Mouse (Mus musculus): Measurements from ENCODE around the gene Grin2a.

The Grin2a gene

DNA sequence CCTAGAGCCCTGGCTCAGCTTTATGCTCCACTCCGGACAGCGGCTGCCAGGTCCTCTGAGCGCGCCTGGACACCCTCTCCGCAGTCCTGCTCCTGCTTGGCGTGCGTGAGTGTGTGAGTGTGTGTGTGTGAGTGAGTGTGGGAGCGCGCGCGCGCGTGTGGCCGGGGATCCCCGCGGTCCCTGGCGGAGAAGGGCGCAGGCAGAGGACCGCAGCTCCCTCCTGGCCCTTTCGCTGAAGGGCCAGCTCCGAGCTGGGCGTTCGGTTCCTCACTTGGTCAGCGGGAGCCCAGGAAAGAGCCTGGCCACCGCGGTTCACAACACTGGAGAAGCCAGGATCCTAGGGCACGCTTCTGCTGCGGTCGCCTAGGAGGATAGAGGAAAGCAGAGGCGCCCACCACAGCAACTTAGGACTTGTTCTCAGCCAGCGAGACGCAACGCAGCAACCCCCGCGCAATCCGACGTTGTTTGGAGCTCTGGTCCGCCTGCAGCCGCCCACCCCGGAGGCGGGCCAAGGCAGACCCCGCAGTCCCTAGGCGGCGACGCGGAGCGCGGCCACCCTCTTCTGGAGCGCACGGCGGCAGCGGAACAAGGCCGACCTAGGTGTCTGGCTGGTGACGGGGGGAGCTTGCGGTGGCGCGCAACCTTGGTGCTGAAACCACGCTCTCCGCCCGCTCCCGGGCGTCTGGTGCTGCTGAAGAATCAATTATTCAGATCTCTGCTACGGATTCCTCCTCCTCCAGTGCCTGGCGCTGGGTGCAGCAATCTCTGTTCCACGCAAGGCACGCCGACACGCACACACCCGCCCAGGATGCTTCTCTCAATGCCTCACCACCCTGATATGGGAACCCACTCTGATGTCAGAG lies at the start of gene Grin2a:
Grin2a (minus strand) TSS at position 610 of the 863 bp plus-strand sequence.
- DNase-seq (ENCODE audit: low spot score in 2 of 2), result peak; percentile 85 to 88

DNA sequence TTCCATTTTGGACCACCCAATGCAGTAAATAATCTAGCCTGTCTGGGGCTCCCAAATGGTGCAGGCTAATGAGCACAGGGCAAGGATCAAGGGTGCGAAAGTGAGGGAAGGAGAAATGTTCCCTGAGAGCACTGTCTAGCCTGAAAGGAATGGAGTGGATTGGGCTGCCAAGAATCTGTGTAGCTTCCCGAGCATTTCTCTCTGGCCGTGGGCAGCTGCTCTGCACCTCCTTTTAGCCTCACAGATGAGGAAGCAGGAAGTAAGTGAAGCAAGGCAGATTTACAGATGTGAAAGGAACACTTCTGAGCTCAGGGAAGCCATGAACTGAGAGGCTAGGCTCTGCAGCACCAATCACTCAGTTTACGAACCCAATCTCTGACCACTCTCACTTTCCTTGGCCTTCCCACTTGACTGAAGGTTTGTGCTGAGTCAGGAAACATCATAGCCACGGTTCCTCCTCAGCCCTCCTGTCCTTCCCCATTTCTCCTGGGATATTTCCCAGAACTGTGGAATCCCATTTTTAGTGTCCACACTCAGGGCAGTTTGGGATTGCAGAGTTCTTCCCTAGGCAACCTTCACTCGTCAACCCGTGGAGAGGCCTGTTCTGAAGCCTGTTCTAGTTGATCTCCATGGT lies 40.3 kb upstream of the Grin2a start:
- DNase-seq (ENCODE audit: low spot score in 2 of 2), result no peak

DNA sequence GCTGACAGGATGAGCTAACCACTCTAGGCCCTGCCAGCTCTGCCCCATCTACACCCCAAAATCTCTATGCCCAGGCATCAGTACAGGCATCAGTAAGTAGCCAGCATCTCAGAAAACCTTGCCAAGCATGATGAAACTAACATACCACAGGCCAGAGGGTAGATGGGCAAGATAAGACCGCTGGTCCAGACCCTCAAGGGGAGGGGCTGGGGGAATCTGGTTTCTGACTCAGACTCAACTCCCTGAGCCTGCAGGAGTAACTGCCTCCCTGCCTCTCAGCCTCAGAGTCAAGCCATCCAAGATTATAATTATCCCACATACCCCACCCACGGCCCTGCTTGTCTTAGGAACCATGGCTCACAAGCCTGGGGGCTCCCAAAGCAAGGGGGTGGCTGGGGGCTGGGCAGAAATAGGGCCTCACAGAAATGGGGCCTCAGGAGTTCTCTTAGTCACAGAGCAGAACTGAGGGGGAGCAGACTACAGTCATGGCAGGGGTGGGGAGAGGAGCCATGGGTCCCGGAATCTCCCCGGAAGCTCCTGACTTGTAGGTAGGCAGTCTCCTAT lies 38.1 kb upstream of the Grin2a start:
- peak; percentile 39 to 46 for DNase-seq (ENCODE audit: low spot score in 2 of 2)

DNA sequence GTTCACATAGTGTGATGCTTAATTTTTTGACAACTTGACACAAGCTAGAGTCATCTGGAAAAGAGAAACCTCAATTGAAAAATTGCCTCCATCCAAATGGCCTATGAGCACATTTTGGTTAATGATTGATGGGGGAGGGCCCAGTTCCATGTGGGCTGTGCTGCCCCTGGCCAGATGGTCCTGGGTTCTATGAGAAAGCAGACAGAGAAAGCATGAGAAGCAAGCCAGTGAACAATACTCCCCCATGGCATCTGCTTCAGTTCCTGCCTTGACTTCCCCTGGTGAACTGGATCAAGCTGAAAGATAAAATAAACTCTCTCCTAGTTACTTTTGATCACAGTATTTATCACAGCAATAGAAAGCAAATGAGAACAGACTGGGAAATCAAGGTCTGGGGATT lies 36.5 kb upstream of the Grin2a start:
- no peak for DNase-seq (ENCODE audit: low spot score in 2 of 2)

DNA sequence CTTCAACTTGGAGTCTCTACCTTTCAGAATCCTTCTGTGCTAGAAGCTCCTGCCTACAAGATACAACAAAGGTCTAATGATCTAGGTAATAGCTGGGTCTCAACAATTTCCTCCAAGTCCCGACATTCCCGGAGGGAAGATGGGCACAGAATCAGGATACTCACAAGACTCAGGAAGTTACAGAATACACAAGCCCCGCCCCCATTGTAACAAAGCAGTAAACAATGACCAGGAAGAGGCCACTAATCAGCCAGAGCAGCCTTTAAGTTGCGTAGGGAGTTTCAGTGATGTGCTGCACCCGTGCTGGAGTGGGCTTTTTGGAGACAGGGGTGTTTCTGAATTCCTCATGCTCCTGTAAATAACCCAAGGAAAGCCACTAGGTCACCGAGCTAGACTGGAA lies 31.4 kb upstream of the Grin2a start:
- DNase-seq (ENCODE audit: low spot score in 2 of 2), result no peak

DNA sequence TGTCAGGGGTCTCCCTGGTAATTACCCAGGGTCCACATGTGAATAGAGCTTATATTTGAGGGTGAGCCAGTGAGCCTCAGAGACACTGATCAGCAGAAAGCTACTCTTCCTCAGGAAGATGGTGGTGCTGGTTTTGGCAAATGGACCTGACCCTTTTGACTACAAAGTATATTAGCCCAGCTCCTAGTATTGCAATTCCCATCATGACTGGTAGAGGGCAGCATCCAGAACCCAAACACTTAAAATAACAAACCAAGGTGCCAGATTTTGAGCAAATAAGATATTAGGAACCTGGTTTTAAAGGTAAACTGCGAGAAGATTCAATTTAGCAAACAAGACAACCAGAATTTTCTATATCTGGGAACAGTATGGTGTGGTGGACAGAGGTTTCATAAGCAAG lies 14.4 kb upstream of the Grin2a start:
- no peak for DNase-seq (ENCODE audit: low spot score in 2 of 2)

DNA sequence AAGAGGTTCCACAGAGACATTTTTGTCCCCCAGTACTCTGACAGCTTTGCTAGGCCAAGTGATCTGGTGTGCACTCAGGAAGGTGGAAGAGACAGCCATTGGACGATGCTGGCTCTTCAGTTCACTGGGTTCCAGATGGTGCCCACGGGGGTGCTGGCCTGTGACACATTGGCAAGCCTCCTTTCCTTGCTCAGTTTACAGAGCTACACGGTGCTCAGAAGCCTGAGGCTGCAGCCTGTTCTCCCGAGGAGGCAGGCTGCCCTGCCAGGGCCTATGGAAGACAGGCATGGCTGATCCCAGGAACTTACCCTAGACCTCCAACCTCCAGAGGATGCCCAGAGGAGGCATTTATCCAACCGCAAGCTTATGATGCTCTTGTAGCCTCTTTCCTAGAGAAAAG lies 10.2 kb upstream of the Grin2a start:
- no peak for DNase-seq (ENCODE audit: low spot score in 2 of 2)

DNA sequence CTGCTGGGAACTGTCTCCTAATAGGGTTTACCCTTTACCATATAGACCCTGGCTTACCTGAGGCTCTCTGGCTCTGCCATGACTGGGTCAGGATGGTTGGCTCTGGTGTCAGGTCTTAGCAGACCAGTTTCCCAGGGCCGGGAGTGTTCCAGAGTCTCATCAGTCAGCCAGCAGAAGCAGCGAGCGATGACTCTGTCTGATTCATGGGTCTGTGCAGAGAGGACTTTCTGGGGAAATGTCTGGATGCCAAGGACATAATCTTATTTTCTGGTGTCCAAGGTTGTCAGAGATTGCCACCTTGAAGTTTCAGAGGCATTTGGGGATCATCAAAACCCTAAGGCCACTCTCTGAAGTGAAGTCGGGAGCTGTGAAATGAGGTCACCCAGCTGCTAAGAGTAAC lies 8.7 kb upstream of the Grin2a start:
- DNase-seq (ENCODE audit: low spot score in 2 of 2), result no peak

DNA sequence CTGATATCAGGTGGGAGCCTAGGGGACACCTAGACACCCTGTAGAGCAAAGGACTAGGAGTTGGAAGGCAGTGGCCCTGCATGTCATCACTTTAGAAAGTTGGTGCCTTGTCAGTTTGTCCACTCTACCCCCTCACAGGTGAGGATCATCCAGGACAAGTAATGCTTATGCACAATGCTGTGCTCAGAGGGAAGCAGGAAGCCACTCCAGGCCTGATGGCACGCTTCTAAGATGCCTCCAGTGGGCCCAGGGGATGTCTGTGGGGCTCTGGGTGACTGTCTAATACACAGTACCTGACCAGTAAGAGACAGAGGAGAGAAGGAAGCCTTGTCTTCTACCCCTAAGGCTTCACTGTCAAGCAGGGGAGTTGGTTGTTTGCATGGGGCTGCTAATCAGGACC lies 7.6 kb upstream of the Grin2a start:
- DNase-seq (ENCODE audit: low spot score in 2 of 2), result no peak

DNA sequence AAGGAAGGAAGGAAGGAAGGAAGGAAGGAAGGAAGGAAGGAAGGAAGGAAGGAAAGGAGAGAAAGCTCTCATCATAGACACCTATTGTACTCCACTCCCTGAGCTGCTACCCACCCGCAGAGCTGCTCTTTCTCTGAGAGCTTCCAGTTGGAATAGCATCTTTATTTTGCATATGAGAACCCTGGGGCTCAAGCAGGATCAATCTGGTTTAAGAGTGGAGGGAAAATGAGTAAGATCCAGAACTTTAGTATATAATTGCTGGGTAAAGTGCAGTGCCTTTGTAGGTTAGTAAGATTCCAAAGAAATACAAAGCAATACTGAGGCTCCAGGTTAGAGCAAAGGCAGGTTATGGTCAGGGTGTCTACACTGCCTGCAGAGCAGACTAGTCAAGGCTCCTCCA lies 6.2 kb upstream of the Grin2a start:
- DNase-seq (ENCODE audit: low spot score in 2 of 2), result no peak

DNA sequence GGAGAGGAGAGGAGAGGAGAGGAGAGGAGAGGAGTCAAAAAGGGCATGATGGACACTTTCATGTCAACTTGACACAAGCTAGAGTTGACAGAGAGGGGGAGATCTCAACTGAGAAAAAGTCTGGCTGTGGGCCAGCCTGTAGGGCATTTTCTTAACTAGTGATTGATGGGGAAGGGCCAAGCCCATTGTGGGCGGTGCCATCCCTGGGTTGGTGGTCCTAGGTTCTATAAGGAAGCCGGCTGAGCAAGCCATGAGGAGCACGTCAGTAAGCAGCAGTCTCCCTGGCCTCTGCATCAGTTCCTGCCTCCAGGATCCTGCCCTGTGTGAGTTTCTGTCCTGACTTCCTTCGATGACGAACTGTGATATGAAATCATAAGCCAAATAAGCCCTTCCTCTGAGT lies 4.6 kb upstream of the Grin2a start:
- peak in 1 of 2 experiments; percentile 16 for DNase-seq (ENCODE audit: low spot score in 2 of 2)

DNA sequence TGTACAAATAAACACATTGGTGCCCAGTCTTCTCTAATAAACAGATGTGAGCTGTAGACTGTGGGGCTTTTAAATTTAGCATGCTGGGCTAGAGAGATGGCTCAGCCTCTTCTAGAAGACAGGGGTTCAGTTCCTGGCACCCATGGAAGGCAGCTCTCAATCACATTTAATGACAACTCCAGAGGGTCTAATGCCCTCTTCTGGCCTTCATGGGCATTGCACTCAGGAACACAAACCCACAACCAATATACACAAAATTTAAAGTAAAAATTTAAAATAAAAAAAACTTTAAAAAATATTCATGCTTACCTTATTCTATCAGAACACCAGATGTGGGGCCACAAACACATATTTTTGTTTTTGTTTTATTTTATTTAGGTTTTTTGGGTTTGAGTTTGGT lies 2.6 kb upstream of the Grin2a start:
- peak in 1 of 2 experiments; percentile 18 for DNase-seq (ENCODE audit: low spot score in 2 of 2)

DNA sequence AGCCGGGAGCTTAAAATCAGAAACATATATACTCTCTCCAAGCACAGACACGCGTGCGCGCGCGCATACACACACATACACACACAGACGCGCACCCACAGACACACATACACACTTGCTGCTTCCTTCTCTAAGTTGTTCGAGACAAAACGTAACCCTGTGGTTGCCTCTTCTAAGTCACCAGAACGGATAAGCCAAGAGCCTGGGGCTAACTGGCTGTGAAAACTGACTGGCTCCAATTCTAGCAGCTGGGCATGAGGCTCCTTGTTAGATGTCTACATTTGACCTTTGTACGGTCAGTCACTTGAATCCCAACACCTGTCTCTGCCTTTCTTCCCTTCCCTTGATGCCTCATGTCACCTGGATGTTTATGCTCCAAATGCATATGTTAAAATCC lies 452 bp upstream of the Grin2a start:
- no peak for DNase-seq (ENCODE audit: low spot score in 2 of 2)

DNA sequence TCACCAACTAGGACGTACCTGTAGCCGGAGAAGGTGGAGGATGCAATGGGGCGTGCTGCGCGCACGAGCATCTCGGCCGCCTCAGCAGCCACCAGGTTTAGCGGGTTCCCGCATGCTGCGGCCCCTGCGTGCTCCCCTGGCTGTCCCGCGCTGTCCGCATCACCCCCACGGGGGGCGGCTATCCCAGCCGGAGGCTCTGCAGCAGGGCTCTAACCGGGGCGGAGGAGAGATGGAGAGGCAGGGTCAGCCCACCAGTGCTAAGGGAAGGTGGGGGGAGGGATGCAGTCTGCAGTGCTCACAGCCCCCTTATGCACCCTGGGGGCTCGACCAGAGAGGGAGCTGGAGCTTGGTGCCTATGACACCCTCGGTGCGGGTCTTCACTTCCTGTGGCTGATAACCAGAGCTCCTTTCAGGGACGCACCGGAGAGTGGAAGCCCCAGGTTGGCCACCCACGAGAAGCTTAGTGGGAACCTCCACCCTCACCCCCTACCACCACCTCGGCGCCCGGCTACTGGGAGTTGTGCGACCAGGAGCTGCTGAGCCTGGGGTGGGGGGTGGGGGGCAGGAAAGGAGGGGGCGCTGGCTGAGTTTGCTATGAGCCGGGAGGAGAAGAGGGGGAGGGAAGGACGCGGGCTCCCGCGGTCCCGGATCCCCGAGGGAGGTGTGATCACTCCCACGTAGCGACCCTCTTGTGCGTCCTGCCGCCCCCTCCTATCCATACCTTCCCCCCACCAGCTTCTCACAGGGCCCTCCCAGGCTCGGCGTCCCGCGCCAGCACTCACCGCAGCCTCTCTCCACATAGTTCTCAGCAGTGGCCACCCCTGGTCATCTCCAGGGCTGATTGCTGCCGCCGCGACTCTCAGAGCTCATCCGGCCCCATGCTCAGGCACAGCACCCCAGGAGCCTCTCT lies 1.1 kb downstream of the Grin2a start:
- DNase-seq (ENCODE audit: low spot score in 2 of 2), result peak; percentile 69 to 78

DNA sequence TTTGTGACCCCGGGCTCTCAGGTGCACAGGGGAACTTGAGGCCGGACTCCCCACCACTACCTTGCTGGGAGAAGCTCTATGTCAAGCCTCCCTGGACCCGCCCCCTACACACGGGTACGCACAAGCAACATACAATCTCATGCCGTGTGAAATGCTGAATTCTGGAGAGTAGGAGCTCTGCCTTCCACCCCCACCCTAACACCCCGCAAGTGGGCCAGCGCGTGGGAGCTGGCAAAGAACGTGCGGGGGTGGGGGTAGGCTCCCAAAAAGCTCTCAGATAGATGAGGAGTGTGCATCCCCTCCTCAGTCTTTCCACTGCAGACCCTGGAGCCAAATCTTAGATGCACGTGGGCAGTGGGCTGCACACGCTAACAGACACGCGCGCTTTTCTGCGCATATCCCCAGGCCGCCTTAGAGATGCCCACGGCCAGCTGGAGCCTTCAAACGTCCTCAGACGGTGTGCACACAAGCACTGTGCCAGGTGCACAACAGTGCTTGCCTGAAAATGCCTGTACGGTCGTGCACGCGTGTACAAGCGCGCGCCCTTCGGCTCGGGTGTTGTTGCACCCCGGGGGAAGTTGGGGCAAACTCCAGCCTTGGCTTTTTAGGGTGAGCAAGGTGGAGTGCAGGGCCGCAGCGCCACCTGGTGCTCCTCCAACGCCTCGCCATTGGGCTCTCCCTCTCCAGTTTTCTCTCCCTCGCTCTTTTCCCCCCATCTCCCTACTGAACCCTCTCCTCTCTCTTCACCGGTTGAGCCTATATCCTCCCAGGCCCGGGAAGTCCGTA lies 1.9 kb downstream of the Grin2a start:
- DNase-seq (ENCODE audit: low spot score in 2 of 2), result peak; percentile 86 to 88

DNA sequence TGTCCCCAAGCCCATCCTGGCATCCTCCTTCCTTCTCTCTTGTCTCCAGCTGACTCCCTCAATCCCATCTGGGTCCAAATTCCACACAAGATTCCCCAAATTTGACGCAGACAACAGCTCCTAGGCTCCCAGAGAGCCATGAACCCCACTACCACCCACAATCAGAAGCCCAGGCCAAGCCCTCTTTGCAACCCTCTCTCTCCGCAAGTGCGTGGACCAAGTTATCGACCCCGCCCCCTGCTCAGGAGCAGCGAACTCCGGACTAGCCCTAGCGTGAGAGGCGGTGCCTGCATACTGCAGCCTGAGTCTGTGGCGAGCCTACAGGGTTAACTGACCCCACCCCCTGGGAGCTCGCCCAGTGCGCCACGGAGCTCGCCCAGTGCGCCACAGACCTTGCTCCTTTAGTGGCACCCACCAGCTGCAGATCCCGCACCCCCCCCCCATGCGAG lies 2.6 kb downstream of the Grin2a start:
- DNase-seq (ENCODE audit: low spot score in 2 of 2), result peak; percentile 41 to 53

DNA sequence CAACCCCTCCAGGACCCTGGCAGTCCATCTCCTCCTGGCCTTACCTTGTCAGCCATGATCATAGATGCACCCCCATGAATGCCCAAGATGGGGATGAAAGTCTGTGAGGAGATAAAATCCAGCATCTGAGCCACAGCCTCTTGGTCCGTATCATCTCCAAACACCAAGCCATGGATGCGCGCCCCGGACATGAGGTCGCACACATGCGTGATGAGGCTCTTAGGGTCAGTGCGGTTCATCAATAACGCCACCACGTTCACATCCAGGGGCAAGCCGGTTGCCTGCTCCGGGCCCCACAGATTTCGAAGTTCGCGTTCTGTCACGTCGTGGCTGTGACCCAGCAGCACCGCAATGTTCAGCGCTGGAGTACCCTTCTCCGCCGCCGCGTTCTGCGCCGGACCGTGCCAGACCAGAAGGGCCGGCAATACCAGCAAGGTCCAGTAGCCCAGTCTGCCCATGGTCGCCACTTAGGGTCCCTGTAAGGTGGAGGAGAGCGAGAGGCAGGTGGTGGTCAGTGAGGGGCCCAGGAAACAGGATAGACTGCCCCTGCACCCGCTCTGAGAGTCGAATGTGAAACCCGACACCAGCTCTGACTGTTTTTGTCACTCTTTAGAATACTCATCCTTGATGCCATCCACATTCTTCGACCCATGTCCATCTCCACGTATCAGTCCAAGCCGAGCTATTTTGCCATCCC lies 3.1 kb downstream of the Grin2a start:
- DNase-seq (ENCODE audit: low spot score in 2 of 2), result peak; percentile 35 to 48

DNA sequence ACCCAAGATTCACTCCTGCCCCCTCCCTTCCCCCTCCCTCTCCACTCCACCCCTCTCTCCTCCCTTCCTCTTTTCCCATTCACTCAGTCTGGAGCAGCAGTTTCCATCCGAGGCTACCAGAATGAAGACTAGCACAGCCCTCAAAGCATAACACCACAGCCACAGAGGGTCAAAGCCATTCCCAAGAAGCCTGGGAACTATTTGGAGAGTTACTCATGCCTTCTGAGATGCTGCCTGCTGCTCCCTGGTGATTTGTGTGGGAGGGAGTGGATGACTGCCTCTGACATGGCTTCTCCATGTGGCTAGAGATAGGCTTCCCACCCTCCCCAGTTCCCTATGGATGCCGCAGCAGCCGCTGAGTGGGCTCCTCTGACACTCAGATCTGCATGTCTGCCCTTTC lies 10.3 kb downstream of the Grin2a start:
- DNase-seq (ENCODE audit: low spot score in 2 of 2), result no peak

DNA sequence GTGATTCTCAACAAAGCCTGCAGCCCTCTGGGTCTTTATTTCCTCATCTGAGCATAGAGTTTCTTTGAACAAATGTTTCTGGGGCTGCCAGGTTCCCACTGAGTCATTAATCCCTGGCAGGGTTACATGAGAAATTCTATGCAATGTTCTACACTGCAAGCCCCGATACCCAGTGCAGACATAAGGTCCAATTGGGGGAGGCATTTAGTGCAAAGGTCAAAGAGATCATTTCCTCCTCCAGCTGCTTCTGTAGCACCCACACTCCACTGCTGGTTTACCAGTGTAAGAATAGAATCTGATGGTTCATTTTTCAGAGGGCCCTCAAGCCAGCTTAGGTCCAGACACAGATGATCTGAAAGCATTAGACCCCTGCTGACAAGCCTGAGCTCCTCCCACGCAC lies 14.7 kb downstream of the Grin2a start:
- DNase-seq (ENCODE audit: low spot score in 2 of 2), result no peak

DNA sequence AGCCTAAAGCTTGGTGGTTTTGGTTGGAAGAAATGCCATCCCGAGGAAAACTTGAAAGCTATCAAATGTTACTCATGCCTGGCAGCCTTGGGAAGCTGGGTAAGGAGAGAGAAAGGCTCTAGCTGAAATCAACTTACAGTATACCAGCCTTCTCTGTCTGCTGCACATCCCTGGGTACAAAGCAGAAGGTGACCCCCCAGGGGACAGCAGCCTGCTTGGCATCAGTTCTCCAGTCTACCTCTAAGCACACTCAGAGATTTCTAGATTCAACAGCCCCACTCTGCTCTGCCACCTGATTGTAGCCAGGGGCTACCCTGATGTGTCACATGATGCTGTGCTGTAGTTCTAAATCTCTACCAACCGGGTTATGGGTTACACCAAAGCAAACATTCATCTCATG lies 17.2 kb downstream of the Grin2a start:
- no peak for DNase-seq (ENCODE audit: low spot score in 2 of 2)

Data from right cerebral cortex, postnatal 10 days (tissue).